Mouse (Mus musculus) cerebellum, adult 8-10 months (tissue): ENCODE results near the gene Olfr671.
"Not testable (repeated sequence)": the region's sequence is repeated elsewhere in the genome, so short reads cannot be mapped to it uniquely, and the experiment has no call there.

ENCODE experiments used
- DNase-seq: peaks from one replicate; pipeline ENCODE4 v3.0.0; 2022

Gene Olfr671

GRCm38 (mm10) chr7:104979026-104979425, at the start of gene Olfr671:
Gene Olfr671, minus strand, starts transcription at chr7:104979126.
- DNase-seq = no peak

GRCm38 (mm10) chr7:105028360-105028759, 49.4 kb upstream of the Olfr671 start, which contains the start of gene Olfr675:
Gene Olfr675, minus strand, starts transcription at chr7:105028460.
- no peak for DNase-seq

GRCm38 (mm10) chr7:105022530-105022929, 43.6 kb upstream of the Olfr671 start:
- DNase-seq = no peak

GRCm38 (mm10) chr7:105001929-105002328, 23.0 kb upstream of the Olfr671 start, which contains the start of gene Olfr672:
Gene Olfr672, minus strand, starts transcription at chr7:105002029.
- DNase-seq = no peak

- not testable (repeated sequence) for DNase-seq
These were observed 6.4 kb downstream of the Olfr671 start for GRCm38 (mm10) chr7:104972507-104972906.

GRCm38 (mm10) chr7:104962520-104962919, 16.4 kb downstream of the Olfr671 start, which contains the start of gene Olfr670:
Gene Olfr670, minus strand, starts transcription at chr7:104962620.
- no peak for DNase-seq

- not testable (repeated sequence) for DNase-seq
These were observed 28.7 kb downstream of the Olfr671 start for GRCm38 (mm10) chr7:104950234-104950633.

GRCm38 (mm10) chr7:104933940-104934339, 45.0 kb downstream of the Olfr671 start, which contains the start of gene Olfr669:
Gene Olfr669, plus strand, starts transcription at chr7:104934240.
- no peak for DNase-seq

- DNase-seq = no peak
These were observed 51.0 kb downstream of the Olfr671 start, which contains the start of gene Olfr668 for GRCm38 (mm10) chr7:104927957-104928356. Gene Olfr668, minus strand, starts transcription at chr7:104928057.
